ENCODE assay signal across 35 mouse cellular contexts in the genomic region with DNA sequence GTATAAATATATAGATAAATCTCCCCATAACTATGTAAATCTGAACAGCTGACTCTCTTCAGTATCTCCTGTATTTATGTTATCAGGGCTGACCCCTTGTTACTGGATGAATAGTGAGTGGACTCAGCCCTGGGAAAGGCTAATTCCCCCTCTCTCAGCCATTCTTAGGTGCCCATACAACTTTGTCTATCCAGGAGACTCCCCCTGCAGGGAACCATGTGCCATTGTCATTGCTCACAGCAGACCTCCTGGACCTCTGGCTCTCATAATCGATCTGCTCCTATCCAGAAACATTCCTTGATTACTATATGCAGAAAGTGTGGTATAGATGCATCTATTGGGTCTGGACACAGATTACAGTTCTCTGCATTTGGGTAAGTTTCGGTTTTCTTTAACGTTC. TPM values are rescaled to one million over a fixed set of nuclear protein-coding genes. Genes with fewer than 3 reads are reported as not detected.
DNase-seq lines count a peak whose midpoint lies in the region; ATAC-seq and TF ChIP-seq lines count a peak whose summit lies in the region.
"Had no signal": no experiment of that assay in that cellular context is flagged by ENCODE, and none has a peak within 500 bp of the region (broad histone marks: within the 10 kb centered on the region; RNA-seq: fewer than 3 reads in every experiment).

No protein-coding gene starts in this region.

- no peaks in the 10 kb centered on the region for H3K4me1 ChIP-seq in intestine, postnatal 0 days (replicated peaks; ENCODE audit: control insufficient read depth, insufficient read depth, low read length)
- no peaks in the 10 kb centered on the region; the same call in 1 of the 2 replicates for H3K4me1 ChIP-seq in intestine, embryonic 16.5 days (ENCODE audit: control insufficient read depth, insufficient read depth, low read length)
- H3K4me1 ChIP-seq in ES-Bruce4 (ENCODE audit: control insufficient read depth, insufficient read depth, low read length): no peaks in the 10 kb centered on the region
- peaks cover 3% of the 10 kb centered on the region for H3K4me1 ChIP-seq in thymus, adult 2 months (replicated peaks; ENCODE audit: control insufficient read depth, insufficient read depth, low read length)
- H3K4me1 ChIP-seq: heart, embryonic 12.5 days; intestine, embryonic 15.5 days; stomach, embryonic 15.5 days had no signal

- H3K4me3 ChIP-seq in intestine, postnatal 0 days (ENCODE audit: low read depth, low read length): no peak overlapping the region
- no peak overlapping the region for H3K4me3 ChIP-seq in intestine, embryonic 16.5 days (ENCODE audit: low read length)
- no peak overlapping the region for H3K4me3 ChIP-seq in ES-Bruce4 (ENCODE audit: low read depth, low read length)
- H3K4me3 ChIP-seq in thymus, adult 2 months (ENCODE audit: control insufficient read depth, insufficient read depth, low read length): no peak overlapping the region
- H3K4me3 ChIP-seq: embryonic facial prominence, embryonic 13.5 days; erythroblast, embryonic 14.5 days; gastrocnemius, adult 2 months; heart, embryonic 12.5 days; hindbrain, embryonic 15.5 days; intestine, embryonic 15.5 days; layer of hippocampus, adult 2 months; limb, embryonic 13.5 days; megakaryocyte, embryonic 14.5 days; midbrain, embryonic 13.5 days; stomach, embryonic 15.5 days had no signal

- H3K4me2 ChIP-seq in intestine, postnatal 0 days (replicated peaks; ENCODE audit: low read depth): no peak overlapping the region
- no peak overlapping the region for H3K4me2 ChIP-seq in intestine, embryonic 16.5 days (ENCODE audit: low read depth, low read length)
- H3K4me2 ChIP-seq: embryonic facial prominence, embryonic 13.5 days; heart, embryonic 12.5 days; hindbrain, embryonic 15.5 days; intestine, embryonic 15.5 days; limb, embryonic 13.5 days; liver, embryonic 11.5 days; lung, embryonic 14.5 days; midbrain, embryonic 13.5 days; stomach, embryonic 15.5 days had no signal

- TF ChIP-seq EP300 in ES-Bruce4 (IDR thresholded peaks at IDR 0.05; ENCODE audit: insufficient read depth, low read depth, low read length): no peak

- no peaks in the 10 kb centered on the region for H3K9me3 ChIP-seq in intestine, postnatal 0 days (ENCODE audit: control insufficient read depth)
- no peaks in the 10 kb centered on the region for H3K9me3 ChIP-seq in intestine, embryonic 16.5 days (ENCODE audit: control insufficient read depth, low read length)
- H3K9me3 ChIP-seq in ES-Bruce4 (replicated peaks; ENCODE audit: control insufficient read depth, insufficient read depth, low read length, poor library complexity, severe bottlenecking): no peaks in the 10 kb centered on the region
- H3K9me3 ChIP-seq: embryonic facial prominence, embryonic 13.5 days; heart, embryonic 12.5 days; hindbrain, embryonic 15.5 days; intestine, embryonic 15.5 days; limb, embryonic 13.5 days; megakaryocyte, embryonic 14.5 days; midbrain, embryonic 13.5 days; stomach, embryonic 15.5 days had no signal

- H3K27me3 ChIP-seq in intestine, postnatal 0 days (replicated peaks; ENCODE audit: control insufficient read depth, insufficient read depth, low read length): no peaks in the 10 kb centered on the region
- H3K27me3 ChIP-seq in intestine, embryonic 16.5 days (replicated peaks; ENCODE audit: control insufficient read depth, insufficient read depth, low read length): no peaks in the 10 kb centered on the region
- H3K27me3 ChIP-seq in ES-Bruce4 (ENCODE audit: control insufficient read depth, insufficient read depth, low read length, poor library complexity, severe bottlenecking): no peaks in the 10 kb centered on the region
- no peaks in the 10 kb centered on the region for H3K27me3 ChIP-seq in thymus, adult 2 months (ENCODE audit: control insufficient read depth, insufficient read depth, low read length)
- H3K27me3 ChIP-seq: embryonic facial prominence, embryonic 13.5 days; heart, embryonic 12.5 days; hindbrain, embryonic 15.5 days; intestine, embryonic 15.5 days; limb, embryonic 13.5 days; megakaryocyte, embryonic 14.5 days; stomach, embryonic 15.5 days had no signal

- WGBS in intestine, postnatal 0 days: 87% methylated on average over 3 of the region's 3 CpGs
- 85% methylated on average over 3 of the region's 3 CpGs for WGBS in intestine, embryonic 16.5 days
- WGBS in thymus, adult 2 months: 92% methylated on average over 3 of the region's 3 CpGs

- peak; percentile 20; the same call in 1 of the 2 replicates for TF ChIP-seq CTCF in intestine, postnatal 0 days (IDR thresholded peaks at IDR 0.05; ENCODE audit: low read depth)
- peak; percentile 12 for TF ChIP-seq CTCF in ES-Bruce4 (IDR thresholded peaks at IDR 0.05; ENCODE audit: low read depth, low read length)
- TF ChIP-seq CTCF in thymus, adult 2 months (IDR thresholded peaks at IDR 0.05; ENCODE audit: borderline replicate concordance, control insufficient read depth, extremely low read depth, insufficient read depth, low read length, poor library complexity): no peak

- H3K27ac ChIP-seq in intestine, postnatal 0 days (ENCODE audit: low read depth, low read length): no peak overlapping the region
- no peak overlapping the region for H3K27ac ChIP-seq in intestine, embryonic 16.5 days (ENCODE audit: low read length)
- H3K27ac ChIP-seq in ES-Bruce4 (ENCODE audit: insufficient read depth, low read length): no peak overlapping the region
- H3K27ac ChIP-seq in thymus, adult 2 months (ENCODE audit: control insufficient read depth, insufficient read depth, low read length): no peak overlapping the region
- H3K27ac ChIP-seq: embryonic facial prominence, embryonic 13.5 days; gastrocnemius, adult 2 months; hindbrain, embryonic 15.5 days; intestine, embryonic 15.5 days; layer of hippocampus, adult 2 months; limb, embryonic 13.5 days; midbrain, embryonic 13.5 days; stomach, embryonic 15.5 days had no signal

- peak; percentile 20 for DNase-seq in 416B (ENCODE audit: low read depth)
- no peak for DNase-seq in heart, adult 9 months (ENCODE audit: low spot score in 2 of 2)
- no peak for DNase-seq in embryo, embryonic 10 days (ENCODE audit: low spot score)
- DNase-seq in thymus, adult 2 months: no peak
- DNase-seq: adrenal gland, postnatal 10 days; cerebellum, adult 9-10 months; cerebellum, postnatal 36 days; gastrocnemius, adult 2 months; gastrocnemius, postnatal 36 days; heart, adult 18-20 months; heart, postnatal 4 days; kidney, postnatal 25 days; lung, embryonic 14.5 days; right cerebral cortex, postnatal 14 days; thymus, postnatal 25 days had no signal

- H3K36me3 ChIP-seq in intestine, postnatal 0 days (ENCODE audit: control insufficient read depth, insufficient read depth): no peaks in the 10 kb centered on the region
- no peaks in the 10 kb centered on the region for H3K36me3 ChIP-seq in intestine, embryonic 16.5 days (ENCODE audit: control insufficient read depth, insufficient read depth, low read length)
- peaks cover 18% of the 10 kb centered on the region for H3K36me3 ChIP-seq in ES-Bruce4 (ENCODE audit: control insufficient read depth, insufficient read depth, low read length, poor library complexity, severe bottlenecking)
- no peaks in the 10 kb centered on the region for H3K36me3 ChIP-seq in thymus, adult 2 months (ENCODE audit: control insufficient read depth, insufficient read depth, low read length)
- H3K36me3 ChIP-seq: embryonic facial prominence, embryonic 13.5 days; heart, embryonic 12.5 days; hindbrain, embryonic 15.5 days; intestine, embryonic 15.5 days; limb, embryonic 13.5 days; midbrain, embryonic 13.5 days; stomach, embryonic 15.5 days had no signal

- H3K9ac ChIP-seq in intestine, postnatal 0 days (ENCODE audit: low read depth, low read length): no peak overlapping the region
- no peak overlapping the region for H3K9ac ChIP-seq in intestine, embryonic 16.5 days (ENCODE audit: low read depth, low read length)
- H3K9ac ChIP-seq in ES-Bruce4 (ENCODE audit: low read depth, poor library complexity, severe bottlenecking): no peak overlapping the region
- H3K9ac ChIP-seq: embryonic facial prominence, embryonic 13.5 days; heart, embryonic 12.5 days; hindbrain, embryonic 15.5 days; intestine, embryonic 15.5 days; limb, embryonic 13.5 days; lung, embryonic 14.5 days; midbrain, embryonic 13.5 days; stomach, embryonic 15.5 days had no signal

- TF ChIP-seq POLR2A in ES-Bruce4 (IDR thresholded peaks at IDR 0.05; ENCODE audit: insufficient read depth, low read length): no peak
- TF ChIP-seq POLR2A in thymus, adult 2 months (IDR thresholded peaks at IDR 0.05; ENCODE audit: control insufficient read depth, extremely low read depth, insufficient read depth, low read length, poor library complexity): no peak

- no peak for ATAC-seq in intestine, postnatal 0 days
- no peak for ATAC-seq in intestine, embryonic 16.5 days
- 0 out of 2 replicates have a peak, but pooled peaks have one; percentile 28 for ATAC-seq in common myeloid progenitor, adult 5-6 weeks (replicated peaks; ENCODE audit: low read depth, poor library complexity, severe bottlenecking)
- ATAC-seq: forebrain, embryonic 16.5 days; intestine, embryonic 15.5 days; midbrain, embryonic 13.5 days had no signal

RNA-seq across cellular contexts. Expression of a gene that starts 4.4 kb away (rescaled TPM):
- 1.1 and 1.2 TPM in 2 replicates for polyA plus RNA-seq in intestine, postnatal 0 days (2015; fragmentation: Nextera tagmentation; extraction: Ambion mirVana)
- 1.7 and 2.3 TPM in 2 replicates for polyA plus RNA-seq in intestine, embryonic 16.5 days (2015; fragmentation: Nextera tagmentation; extraction: Ambion mirVana)
- polyA plus RNA-seq in ES-Bruce4 (2011; ENCODE audit: insufficient read depth, insufficient read length, low read depth, missing spikeins): 24.0 and 25.7 TPM in 2 replicates
- total RNA-seq in common myeloid progenitor, adult 5-6 weeks (2017): 1.2 and 6.1 TPM in 2 replicates
- polyA plus RNA-seq in thymus, adult 2 months (2012; rRNA removed): 0.41 and 0.61 TPM in 2 replicates
- polyA plus RNA-seq: erythroblast, embryonic 14.5 days had no signal

RNA-seq across cellular contexts. Expression of a gene that starts 17.2 kb away (rescaled TPM):
- polyA plus RNA-seq in intestine, postnatal 0 days (2015; fragmentation: Nextera tagmentation; extraction: Ambion mirVana): 4.1 and 5.0 TPM in 2 replicates
- 6.7 and 7.3 TPM in 2 replicates for polyA plus RNA-seq in intestine, embryonic 16.5 days (2015; fragmentation: Nextera tagmentation; extraction: Ambion mirVana)
- 10.5 and 10.9 TPM in 2 replicates for polyA plus RNA-seq in ES-Bruce4 (2011; ENCODE audit: insufficient read depth, insufficient read length, low read depth, missing spikeins)
- total RNA-seq in common myeloid progenitor, adult 5-6 weeks (2017): 5.3 and 6.3 TPM in 2 replicates
- 1.6 and 5.0 TPM in 2 replicates for polyA plus RNA-seq in thymus, adult 2 months (2012; rRNA removed)

RNA-seq across cellular contexts. Expression of a gene that starts 34.6 kb away (rescaled TPM):
- 3.0 and 3.2 TPM in 2 replicates for polyA plus RNA-seq in intestine, postnatal 0 days (2015; fragmentation: Nextera tagmentation; extraction: Ambion mirVana)
- 7.5 TPM in 2 replicates for polyA plus RNA-seq in intestine, embryonic 16.5 days (2015; fragmentation: Nextera tagmentation; extraction: Ambion mirVana)
- polyA plus RNA-seq in ES-Bruce4 (2011; ENCODE audit: insufficient read depth, insufficient read length, low read depth, missing spikeins): 26.9 and 28.9 TPM in 2 replicates
- total RNA-seq in common myeloid progenitor, adult 5-6 weeks (2017): 13.8 and 14.0 TPM in 2 replicates
- polyA plus RNA-seq in thymus, adult 2 months (2012; rRNA removed): 2.4 and 3.6 TPM in 2 replicates

RNA-seq across cellular contexts. Expression of a gene that starts 41.2 kb away (rescaled TPM):
- 1.1 and 1.4 TPM in 2 replicates for polyA plus RNA-seq in intestine, postnatal 0 days (2015; fragmentation: Nextera tagmentation; extraction: Ambion mirVana)
- 1.5 and 1.9 TPM in 2 replicates for polyA plus RNA-seq in intestine, embryonic 16.5 days (2015; fragmentation: Nextera tagmentation; extraction: Ambion mirVana)
- polyA plus RNA-seq in ES-Bruce4 (2011; ENCODE audit: insufficient read depth, insufficient read length, low read depth, missing spikeins): 3.7 and 4.0 TPM in 2 replicates
- 4.3 and 4.4 TPM in 2 replicates for total RNA-seq in common myeloid progenitor, adult 5-6 weeks (2017)
- 0.37 and 0.65 TPM in 2 replicates for polyA plus RNA-seq in thymus, adult 2 months (2012; rRNA removed)
- polyA plus RNA-seq: erythroblast, embryonic 14.5 days had no signal

RNA-seq across cellular contexts. Expression of a gene that starts 41.3 kb away (rescaled TPM):
- 0.38 and 0.42 TPM in 2 replicates for polyA plus RNA-seq in intestine, postnatal 0 days (2015; fragmentation: Nextera tagmentation; extraction: Ambion mirVana)
- 0.48 TPM in 1 of 2 replicates, not detected in the other for polyA plus RNA-seq in intestine, embryonic 16.5 days (2015; fragmentation: Nextera tagmentation; extraction: Ambion mirVana)
- 0.99 TPM in 1 of 2 replicates, not detected in the other for polyA plus RNA-seq in ES-Bruce4 (2011; ENCODE audit: insufficient read depth, insufficient read length, low read depth, missing spikeins)
- total RNA-seq in common myeloid progenitor, adult 5-6 weeks (2017): 4.4 TPM in 1 of 2 replicates, not detected in the other
- polyA plus RNA-seq in thymus, adult 2 months (2012; rRNA removed): 0.23 TPM in 1 of 2 replicates, not detected in the other
- total RNA-seq: gastrocnemius, adult 2 months; gastrocnemius, postnatal 36 days; layer of hippocampus, postnatal 25 days; monocyte, adult 5-6 weeks had no signal
- polyA plus RNA-seq: erythroblast, embryonic 14.5 days; forebrain, embryonic 11.5 days; forebrain, embryonic 16.5 days; hindbrain, embryonic 15.5 days; liver, embryonic 11.5 days; midbrain, embryonic 13.5 days; neural tube, embryonic 14.5 days had no signal
